Mouse (Mus musculus): ENCODE measurements at regions not wholly inside any gene's neighbourhood (a gene's known extent, or its start where the extent isn't known, plus 50 kb on each side); places are given as distances from the start of the nearest gene placed in this dataset.
A peak's percentile ranks its signal among the peaks of the same experiment; 100 is the strongest.
"Not testable (repeated sequence)": the region's sequence is repeated elsewhere in the genome, so short reads cannot be mapped to it uniquely, and the experiment has no call there.

DNA sequence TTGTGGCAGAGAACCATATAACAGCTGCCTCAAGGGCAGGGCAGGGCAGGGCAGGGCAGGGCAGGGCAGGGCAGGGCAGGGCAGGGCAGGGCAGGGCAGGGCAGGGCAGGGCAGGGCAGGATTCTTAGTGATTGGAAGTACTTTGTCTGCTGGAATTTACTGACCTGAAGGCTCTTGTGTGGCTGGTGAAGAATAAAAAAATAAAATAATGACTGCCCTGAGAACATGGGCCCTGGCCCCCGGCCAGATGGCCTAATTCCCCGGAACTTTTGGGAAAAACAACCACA is 169.3 kb downstream of the Qk start:
- not testable (repeated sequence) for DNase-seq (ENCODE audit: low read depth)

DNA sequence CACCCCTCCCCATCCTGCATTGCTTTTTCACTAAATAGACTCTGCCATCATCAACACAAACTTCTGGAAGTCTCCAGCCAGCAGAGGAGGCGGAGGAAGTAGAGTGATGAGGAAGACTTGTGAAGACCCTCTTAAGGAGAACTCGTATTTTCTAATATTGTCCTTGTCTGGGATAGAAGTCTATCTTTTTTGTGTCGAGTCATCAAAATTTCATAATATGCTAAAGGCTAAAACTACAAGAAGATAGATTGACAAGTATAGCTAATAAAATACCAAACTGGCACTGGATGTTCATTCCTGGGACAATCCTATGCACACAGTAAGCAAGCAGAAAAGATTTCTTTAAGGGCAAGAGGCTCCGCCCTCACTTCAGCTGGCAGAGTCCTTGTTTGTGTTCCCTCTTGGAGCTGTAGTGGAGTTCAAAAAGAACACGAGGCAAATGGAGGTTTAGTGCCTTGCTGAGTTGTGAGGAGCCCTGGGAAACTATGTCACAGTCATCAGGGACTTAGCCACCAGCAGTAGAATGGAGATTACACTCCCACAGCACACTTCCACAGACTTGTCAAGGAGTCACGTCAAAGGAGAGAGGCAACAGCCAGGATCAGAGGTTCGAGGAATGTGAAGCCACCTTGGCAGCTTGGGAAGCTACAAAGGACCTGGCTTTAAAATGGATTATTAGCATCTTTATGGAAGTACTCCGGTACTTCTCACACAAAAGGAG is 169.8 kb downstream of the Qk start:
- no peak for DNase-seq (ENCODE audit: low read depth)

DNA sequence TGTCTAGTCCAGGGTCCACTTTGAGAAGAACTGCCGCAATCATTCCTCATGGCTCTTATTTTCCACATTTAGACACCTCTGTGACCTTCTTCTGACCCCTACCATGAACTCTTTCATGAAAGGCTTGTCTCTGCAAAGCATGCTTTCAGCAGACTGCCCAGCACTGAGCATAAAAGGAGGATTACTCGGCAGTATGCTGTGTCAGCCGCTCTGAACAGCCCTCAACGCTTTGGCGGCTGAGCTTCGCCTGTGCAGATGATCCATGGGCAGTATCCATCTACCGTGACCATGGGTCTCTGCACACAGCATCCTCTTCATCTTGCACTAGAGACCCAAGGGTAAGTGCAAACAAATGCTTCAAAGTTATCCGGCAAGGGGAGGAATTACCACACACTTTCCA is 172.5 kb downstream of the Qk start:
- no peak for DNase-seq (ENCODE audit: low read depth)

DNA sequence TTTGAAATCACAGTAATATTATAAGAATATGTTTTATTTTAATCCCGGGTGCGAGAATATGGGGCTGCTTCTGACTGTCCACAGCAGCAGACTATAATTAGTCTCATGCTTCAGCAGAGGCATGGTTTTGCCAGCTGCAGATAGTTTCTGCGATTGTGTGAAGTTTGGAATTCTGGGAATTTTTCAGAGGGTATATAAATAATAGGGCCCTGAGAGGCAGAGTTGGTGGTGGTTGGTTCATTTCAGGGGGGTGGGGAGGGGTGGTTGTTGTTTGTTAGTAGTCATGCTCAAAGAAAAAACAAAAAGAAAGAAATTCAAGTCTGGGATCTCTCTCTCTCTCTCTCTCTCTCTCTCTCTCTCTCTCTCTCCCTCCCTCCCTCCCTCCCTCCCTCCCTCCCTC is 173.1 kb downstream of the Qk start:
- DNase-seq (ENCODE audit: low read depth) = no peak

GRCm38 (mm10) chr17:10138847-10139246 is 180.8 kb downstream of the Qk start:
- no peak for DNase-seq (ENCODE audit: low read depth)

DNA sequence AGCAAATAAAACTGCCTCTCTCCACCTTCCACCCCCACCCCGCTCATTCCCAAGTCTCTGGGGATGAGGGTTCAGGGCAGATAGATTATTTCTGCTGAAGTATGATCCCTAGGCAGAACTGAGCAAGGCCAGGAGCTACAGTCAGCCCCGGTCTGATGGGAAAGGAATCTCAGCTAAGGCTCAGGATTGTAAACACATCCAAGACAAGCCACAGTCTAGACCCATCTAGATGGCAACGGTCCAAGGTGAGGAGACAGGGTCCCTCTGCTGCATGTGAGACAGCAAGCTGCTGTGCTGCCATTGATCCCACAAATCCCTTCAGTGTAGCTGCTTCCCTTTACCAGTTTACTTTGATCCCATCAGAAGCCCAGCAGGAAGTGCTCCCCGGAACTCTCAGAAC is 181.3 kb downstream of the Qk start:
- no peak for DNase-seq (ENCODE audit: low read depth)

- DNase-seq (ENCODE audit: low read depth) = no peak
These were observed 184.5 kb downstream of the Qk start for GRCm38 (mm10) chr17:10135111-10135510.

GRCm38 (mm10) chr17:10128591-10128990 is 191.1 kb downstream of the Qk start:
- DNase-seq (ENCODE audit: low read depth) = no peak

DNA sequence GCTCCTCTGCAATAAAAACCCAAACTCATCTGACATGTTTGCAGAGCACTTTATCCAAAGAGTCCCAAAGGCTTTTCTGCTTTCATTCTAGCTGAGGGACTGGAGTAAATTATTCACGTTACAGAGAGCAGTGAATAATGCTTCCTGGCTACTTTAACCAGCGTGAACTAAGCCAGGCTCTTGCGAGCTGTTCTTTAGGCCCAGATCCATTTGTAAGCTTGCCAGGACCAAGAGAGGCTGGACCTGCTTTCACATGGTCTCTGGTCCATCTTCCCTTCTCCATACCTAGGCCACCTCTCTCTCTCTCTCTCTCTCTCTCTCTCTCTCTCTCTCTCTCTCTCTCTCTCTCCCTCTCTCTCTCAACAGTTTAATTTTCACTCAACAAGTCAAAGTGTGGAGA is 197.2 kb downstream of the Qk start:
- no peak for DNase-seq (ENCODE audit: low read depth)

DNA sequence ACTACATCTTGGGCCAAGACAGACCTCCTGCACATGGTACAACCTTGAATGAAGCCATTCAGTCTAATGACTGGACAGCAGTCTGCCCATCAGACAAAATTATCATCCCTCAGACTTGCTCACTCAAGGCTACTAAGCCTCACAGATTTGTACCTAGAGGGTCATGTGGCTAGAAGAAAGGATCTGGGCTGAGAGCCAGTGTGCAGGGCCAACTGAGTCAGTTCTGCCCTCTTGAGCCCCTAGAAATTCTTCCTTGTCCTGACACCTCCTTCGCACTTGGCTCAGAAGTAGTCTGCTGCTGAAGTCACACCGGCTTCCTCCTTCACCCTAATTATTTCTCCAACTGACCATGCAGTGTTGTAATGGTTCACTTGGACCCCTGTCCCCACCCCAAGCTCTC is 207.5 kb downstream of the Qk start:
- DNase-seq (ENCODE audit: low read depth) = no peak

DNA sequence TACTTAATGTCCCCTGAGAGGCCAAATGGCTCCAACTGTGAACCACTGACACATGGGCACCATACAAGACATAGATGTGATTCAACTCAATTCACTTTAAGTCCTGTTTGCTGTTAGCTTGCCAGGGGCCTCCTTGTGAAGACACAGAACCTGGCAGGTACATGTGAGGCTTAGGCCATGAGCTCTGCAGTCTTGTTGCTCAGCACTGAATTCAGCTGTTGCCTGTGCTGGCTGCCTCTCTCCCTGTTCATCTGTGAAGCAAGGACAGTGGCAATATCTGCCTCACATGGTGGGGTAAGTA is 209.3 kb downstream of the Qk start:
- no peak for DNase-seq (ENCODE audit: low read depth)

GRCm38 (mm10) chr17:10109511-10110374 is 209.9 kb downstream of the Qk start:
- DNase-seq (ENCODE audit: low read depth) = no peak

GRCm38 (mm10) chr17:10105299-10105698 is 214.4 kb downstream of the Qk start:
- DNase-seq (ENCODE audit: low read depth) = no peak

- DNase-seq (ENCODE audit: low read depth) = no peak
These were observed 221.5 kb downstream of the Qk start for GRCm38 (mm10) chr17:10098199-10098598.

GRCm38 (mm10) chr17:10097691-10098090 is 222.0 kb downstream of the Qk start:
- no peak for DNase-seq (ENCODE audit: low read depth)

GRCm38 (mm10) chr17:10095841-10096301 is 223.8 kb downstream of the Qk start:
- DNase-seq (ENCODE audit: low read depth) = no peak

DNA sequence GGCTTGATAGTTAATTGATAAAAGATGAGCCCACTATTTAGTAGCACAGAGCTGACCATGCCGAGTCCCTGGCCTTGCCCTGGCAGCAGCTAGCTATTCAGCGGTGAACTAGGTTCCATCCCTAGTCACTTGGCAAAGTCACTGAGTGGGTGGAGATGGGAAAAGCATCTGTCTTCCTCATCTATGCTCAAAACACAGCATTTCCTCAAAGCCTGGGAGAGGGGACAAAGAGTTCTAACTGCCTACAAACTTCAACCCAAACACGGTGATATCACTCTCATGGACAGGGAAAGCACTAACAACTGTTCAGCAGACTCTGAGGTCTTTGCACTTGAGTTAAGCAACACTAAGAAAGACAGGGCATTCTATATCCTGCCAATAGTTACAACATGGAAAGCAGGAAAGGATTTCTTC is 225.5 kb downstream of the Qk start:
- no peak for DNase-seq (ENCODE audit: low read depth)

DNA sequence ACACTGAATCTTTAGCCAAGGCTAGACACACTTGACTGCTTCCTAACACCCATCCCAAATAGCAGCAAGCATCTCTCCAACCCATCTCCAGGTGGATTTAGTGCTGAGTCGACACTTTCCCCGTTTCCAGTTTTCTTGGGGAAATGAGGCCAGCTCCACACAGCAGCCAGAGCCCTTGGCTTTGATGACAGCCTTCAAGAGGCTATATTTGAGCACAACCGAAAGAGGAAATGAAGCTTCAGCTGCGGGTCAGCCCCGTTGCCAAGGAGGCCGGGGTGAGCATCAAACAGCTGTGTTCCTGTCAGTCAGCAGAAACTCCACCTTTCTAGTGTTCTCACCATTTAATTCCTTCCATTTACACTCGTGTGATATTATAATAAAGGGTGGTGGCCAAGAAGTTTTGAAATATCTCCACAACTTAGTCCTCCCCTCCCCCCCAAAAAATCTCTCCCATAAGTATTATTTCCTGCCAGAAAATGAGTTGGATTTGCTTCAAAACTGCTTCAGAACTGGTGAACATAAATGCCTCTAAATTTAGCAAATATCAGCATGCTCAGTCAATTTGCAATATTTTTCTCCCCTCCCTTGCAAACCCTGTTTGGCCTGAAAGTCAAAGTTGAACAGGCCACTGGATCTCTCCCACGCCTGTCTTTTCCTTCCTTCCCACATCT is 226.1 kb downstream of the Qk start:
- peak; percentile 4 for DNase-seq (ENCODE audit: low read depth)

GRCm38 (mm10) chr17:10087192-10087886 is 232.3 kb downstream of the Qk start:
- no peak for DNase-seq (ENCODE audit: low read depth)

DNA sequence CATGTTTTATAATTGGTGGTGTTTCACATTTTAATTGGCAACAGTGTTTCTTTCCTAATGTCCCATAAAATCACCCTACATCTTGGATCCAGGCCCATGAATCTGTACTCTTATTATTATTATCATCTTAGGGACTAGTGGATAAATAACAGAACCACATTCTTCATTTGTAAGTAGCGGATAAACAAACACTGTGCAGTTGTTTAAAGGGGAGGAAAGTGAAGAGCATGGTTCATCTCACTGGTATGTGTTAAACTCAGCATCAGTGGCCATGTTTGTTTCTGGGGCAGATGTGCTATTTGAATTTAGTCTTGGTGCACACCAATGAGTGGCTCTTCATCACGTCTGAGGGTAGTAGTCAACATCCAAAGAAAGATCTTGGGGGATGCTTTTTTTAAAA is 233.1 kb downstream of the Qk start:
- DNase-seq (ENCODE audit: low read depth) = no peak

- no peak for DNase-seq (ENCODE audit: low read depth)
These were observed 233.5 kb downstream of the Qk start for GRCm38 (mm10) chr17:10086132-10086531.

DNA sequence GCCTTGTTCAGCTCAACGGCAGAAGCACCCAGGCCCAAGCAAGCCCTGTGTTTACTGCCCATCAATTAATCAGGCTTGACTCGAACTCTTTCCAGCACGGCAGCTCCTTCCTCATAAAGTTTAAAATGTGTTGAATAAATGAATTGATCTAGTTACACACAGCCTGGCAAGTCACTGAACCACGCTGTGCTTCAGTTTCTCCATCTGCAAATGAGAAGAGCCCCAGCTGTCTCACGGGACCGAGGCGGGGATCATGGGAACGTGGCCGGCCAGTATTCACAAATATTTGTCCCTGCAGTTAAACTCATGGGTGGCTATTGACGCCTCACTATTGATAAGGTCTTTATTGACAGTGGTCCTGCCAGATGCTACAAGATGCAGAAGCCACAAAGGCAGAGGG is 237.9 kb downstream of the Qk start:
- DNase-seq (ENCODE audit: low read depth) = no peak

Data from c-Kit-positive CD71-negative TER-119-negative erythroid progenitor cells, embryonic 14.5 days (primary cell).